24 mouse cellular contexts compared by ENCODE assay signal in genomic region chr6:67413378-67413777, GRCm38 (mm10). TPM values are rescaled to one million over a fixed set of nuclear protein-coding genes. Genes with fewer than 3 reads are reported as not detected.
A peak's percentile ranks its signal among the peaks of the same experiment; 100 is the strongest.
DNase-seq lines count a peak whose midpoint lies in the region; ATAC-seq and TF ChIP-seq lines count a peak whose summit lies in the region.
"Had no signal": no experiment of that assay in that cellular context is flagged by ENCODE, and none has a peak within 500 bp of the region (broad histone marks: within the 10 kb centered on the region; RNA-seq: fewer than 3 reads in every experiment).

No protein-coding gene starts in this region.

- TF ChIP-seq CTCF in kidney, postnatal 0 days (IDR thresholded peaks at IDR 0.05; ENCODE audit: low read depth): no peak
- no peak for TF ChIP-seq CTCF in hindbrain, postnatal 0 days (IDR thresholded peaks at IDR 0.05; ENCODE audit: low read depth)

- H3K4me2 ChIP-seq in kidney, embryonic 14.5 days (replicated peaks; ENCODE audit: low read depth, low read length): no peak overlapping the region
- no peak overlapping the region for H3K4me2 ChIP-seq in kidney, postnatal 0 days (ENCODE audit: low read length)
- H3K4me2 ChIP-seq in hindbrain, postnatal 0 days (ENCODE audit: low read depth, low read length): no peak overlapping the region
- no peak overlapping the region for H3K4me2 ChIP-seq in midbrain, embryonic 15.5 days
- H3K4me2 ChIP-seq: embryonic facial prominence, embryonic 15.5 days; forebrain, embryonic 15.5 days; hindbrain, embryonic 12.5 days had no signal

- H3K27me3 ChIP-seq in kidney, embryonic 14.5 days (ENCODE audit: control insufficient read depth, insufficient read depth, low read length): no peaks in the 10 kb centered on the region
- no peaks in the 10 kb centered on the region for H3K27me3 ChIP-seq in kidney, postnatal 0 days (ENCODE audit: insufficient read depth, low read length)
- no peaks in the 10 kb centered on the region for H3K27me3 ChIP-seq in hindbrain, postnatal 0 days (ENCODE audit: insufficient read depth, low read length)
- H3K27me3 ChIP-seq in midbrain, embryonic 15.5 days (replicated peaks): no peaks in the 10 kb centered on the region
- H3K27me3 ChIP-seq: embryonic facial prominence, embryonic 15.5 days; forebrain, embryonic 15.5 days; hindbrain, embryonic 12.5 days had no signal

- no peak overlapping the region for H3K9ac ChIP-seq in kidney, embryonic 14.5 days (ENCODE audit: low read depth, low read length)
- H3K9ac ChIP-seq in kidney, postnatal 0 days (ENCODE audit: low read depth, low read length): no peak overlapping the region
- no peak overlapping the region for H3K9ac ChIP-seq in hindbrain, postnatal 0 days (replicated peaks; ENCODE audit: low read length)
- no peak overlapping the region for H3K9ac ChIP-seq in midbrain, embryonic 15.5 days
- H3K9ac ChIP-seq: embryonic facial prominence, embryonic 15.5 days; forebrain, embryonic 15.5 days; hindbrain, embryonic 12.5 days had no signal

- no peaks in the 10 kb centered on the region for H3K4me1 ChIP-seq in kidney, embryonic 14.5 days (ENCODE audit: control insufficient read depth, insufficient read depth, low read length)
- no peaks in the 10 kb centered on the region for H3K4me1 ChIP-seq in kidney, postnatal 0 days (replicated peaks; ENCODE audit: insufficient read depth, low read length)
- H3K4me1 ChIP-seq in hindbrain, postnatal 0 days (ENCODE audit: insufficient read depth, low read length): no peaks in the 10 kb centered on the region
- no peaks in the 10 kb centered on the region for H3K4me1 ChIP-seq in midbrain, embryonic 15.5 days
- H3K4me1 ChIP-seq: embryonic facial prominence, embryonic 15.5 days; forebrain, embryonic 15.5 days; heart, embryonic 10.5 days; hindbrain, embryonic 12.5 days had no signal

- H3K4me3 ChIP-seq in kidney, embryonic 14.5 days (ENCODE audit: low read length): no peak overlapping the region
- H3K4me3 ChIP-seq in kidney, postnatal 0 days (replicated peaks; ENCODE audit: low read depth, low read length): no peak overlapping the region
- no peak overlapping the region for H3K4me3 ChIP-seq in hindbrain, postnatal 0 days (ENCODE audit: low read length)
- H3K4me3 ChIP-seq in midbrain, embryonic 15.5 days: no peak overlapping the region
- H3K4me3 ChIP-seq: embryonic facial prominence, embryonic 15.5 days; erythroblast, embryonic 14.5 days; forebrain, embryonic 15.5 days; heart, embryonic 10.5 days; hindbrain, embryonic 12.5 days had no signal

- no peaks in the 10 kb centered on the region for H3K9me3 ChIP-seq in kidney, embryonic 14.5 days (ENCODE audit: control insufficient read depth, low read length)
- H3K9me3 ChIP-seq in kidney, postnatal 0 days (replicated peaks; ENCODE audit: low read length): no peaks in the 10 kb centered on the region
- H3K9me3 ChIP-seq in hindbrain, postnatal 0 days (ENCODE audit: low read length): no peaks in the 10 kb centered on the region
- no peaks in the 10 kb centered on the region for H3K9me3 ChIP-seq in midbrain, embryonic 15.5 days
- H3K9me3 ChIP-seq: embryonic facial prominence, embryonic 15.5 days; forebrain, embryonic 15.5 days; heart, embryonic 10.5 days; hindbrain, embryonic 12.5 days had no signal

- no peaks in the 10 kb centered on the region for H3K36me3 ChIP-seq in kidney, embryonic 14.5 days (ENCODE audit: control insufficient read depth, insufficient read depth, low read length)
- H3K36me3 ChIP-seq in kidney, postnatal 0 days (ENCODE audit: insufficient read depth, low read length): no peaks in the 10 kb centered on the region
- no peaks in the 10 kb centered on the region for H3K36me3 ChIP-seq in hindbrain, postnatal 0 days (ENCODE audit: insufficient read depth, low read length)
- no peaks in the 10 kb centered on the region for H3K36me3 ChIP-seq in midbrain, embryonic 15.5 days (replicated peaks)
- H3K36me3 ChIP-seq: embryonic facial prominence, embryonic 15.5 days; forebrain, embryonic 15.5 days; heart, embryonic 10.5 days; hindbrain, embryonic 12.5 days had no signal

- no peak overlapping the region for H3K27ac ChIP-seq in kidney, embryonic 14.5 days (ENCODE audit: low read depth, low read length)
- H3K27ac ChIP-seq in kidney, postnatal 0 days: no peak overlapping the region
- H3K27ac ChIP-seq in hindbrain, postnatal 0 days: no peak overlapping the region
- no peak overlapping the region for H3K27ac ChIP-seq in midbrain, embryonic 15.5 days
- H3K27ac ChIP-seq: embryonic facial prominence, embryonic 15.5 days; forebrain, embryonic 15.5 days; heart, embryonic 10.5 days; hindbrain, embryonic 12.5 days had no signal

- peak; percentile 11 to 33 for DNase-seq in kidney, adult 8-10 months
- peak; percentile 24 for DNase-seq in kidney, adult 9 months
- DNase-seq in kidney, postnatal 0 days (ENCODE audit: low spot score): no peak
- peak; percentile 37 to 39 for DNase-seq in kidney, postnatal 36 days
- DNase-seq in hindbrain, postnatal 0 days (ENCODE audit: low spot score): no peak
- DNase-seq: adrenal gland, adult 8-10 months; adrenal gland, postnatal 36 days; cerebellum, adult 2 months; cerebellum, postnatal 10 days; embryo, embryonic 11 days; gastrocnemius, postnatal 36 days; heart, adult 18-20 months; heart, postnatal 10 days; heart, postnatal 4 days had no signal

- 89% methylated on average over 2 of the region's 2 CpGs for WGBS in kidney, embryonic 14.5 days
- WGBS in kidney, postnatal 0 days: 70% methylated on average over 2 of the region's 2 CpGs
- 87% methylated on average over 2 of the region's 2 CpGs for WGBS in hindbrain, postnatal 0 days
- 80% methylated on average over 2 of the region's 2 CpGs for WGBS in midbrain, embryonic 15.5 days

- ATAC-seq in kidney, embryonic 14.5 days (ENCODE audit: low FRiP score, low TSS enrichment): no peak
- peak; percentile 88 for ATAC-seq in kidney, postnatal 0 days (replicated peaks; ENCODE audit: low FRiP score, low read depth)
- no peak for ATAC-seq in hindbrain, postnatal 0 days
- ATAC-seq in midbrain, embryonic 15.5 days (replicated peaks): no peak
- ATAC-seq: forebrain, embryonic 15.5 days had no signal

RNA-seq across cellular contexts. Expression of gene Il12rb2, which starts 37.4 kb away (rescaled TPM):
- polyA plus RNA-seq in kidney, embryonic 14.5 days (2014; fragmentation: Nextera tagmentation; extraction: Ambion mirVana): 0.16 TPM in 1 of 2 replicates, not detected in the other
- polyA plus RNA-seq in kidney, postnatal 0 days (2015; fragmentation: Nextera tagmentation; extraction: Ambion mirVana): not detected in 2 replicates
- total RNA-seq in hindbrain, postnatal 0 days (2014; rRNA removed): 0.07 and 0.10 TPM in 2 replicates
- polyA plus RNA-seq in hindbrain, postnatal 0 days (2015; fragmentation: Nextera tagmentation; extraction: Ambion mirVana): not detected in 2 replicates
- 0.05 TPM in 1 of 2 replicates, not detected in the other for polyA plus RNA-seq in midbrain, embryonic 15.5 days (2015; fragmentation: Nextera tagmentation; extraction: Ambion mirVana)
- total RNA-seq: gastrocnemius, adult 8-10 months; gastrocnemius, postnatal 36 days had no signal
- polyA plus RNA-seq: erythroblast, embryonic 14.5 days; forebrain, embryonic 11.5 days; forebrain, embryonic 15.5 days; heart, embryonic 14.5 days had no signal

Comparison
In these comparisons a context has a peak if more than half of its experiments do, and no peak if none do; other contexts are left out.
1. DNase-seq: peak in kidney, adult 8-10 months (2 of 2), kidney, adult 9 months (single experiment) and kidney, postnatal 36 days (2 of 2); none in kidney, postnatal 0 days (single experiment) and hindbrain, postnatal 0 days (single experiment).